ENCODE assay signal across 19 mouse cellular contexts in the genomic region with DNA sequence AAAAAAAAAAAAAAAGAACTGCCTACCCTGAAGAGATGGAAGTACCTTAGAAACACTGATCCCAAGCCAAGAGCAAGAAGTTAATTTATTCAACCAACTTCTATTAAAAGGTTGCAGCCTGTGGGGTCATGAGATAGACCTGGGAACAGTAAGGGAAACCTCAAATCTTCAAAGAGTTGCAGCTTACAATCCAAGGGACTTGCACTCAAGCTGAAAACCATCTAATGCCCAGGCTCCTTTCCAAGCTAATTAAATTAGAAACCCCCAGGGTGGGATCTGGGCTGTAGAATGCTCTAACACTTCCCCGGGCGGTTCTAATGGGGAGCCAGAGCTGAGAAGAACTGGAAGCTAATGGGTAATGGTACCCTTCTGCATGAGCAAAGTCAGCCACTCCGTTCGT.
"Had no signal": no experiment of that assay in that cellular context is flagged by ENCODE, and none has a peak within 500 bp of the region (broad histone marks: within the 10 kb centered on the region; RNA-seq: fewer than 3 reads in every experiment).

No protein-coding gene starts in this region.

- H3K27ac ChIP-seq: kidney, postnatal 0 days; layer of hippocampus, adult 2 months; limb, embryonic 12.5 days; liver, embryonic 13.5 days; midbrain, embryonic 12.5 days; neural tube, embryonic 13.5 days; stomach, postnatal 0 days had no signal

- H3K4me3 ChIP-seq: layer of hippocampus, adult 2 months; limb, embryonic 12.5 days; liver, embryonic 13.5 days; midbrain, embryonic 12.5 days; myocyte; neural tube, embryonic 13.5 days had no signal

- H3K4me1 ChIP-seq: liver, embryonic 13.5 days; midbrain, embryonic 12.5 days had no signal

- H3K9me3 ChIP-seq: limb, embryonic 12.5 days; liver, embryonic 13.5 days; midbrain, embryonic 12.5 days; neural tube, embryonic 13.5 days had no signal

- H3K9ac ChIP-seq: limb, embryonic 12.5 days; liver, embryonic 13.5 days; midbrain, embryonic 12.5 days; neural tube, embryonic 13.5 days had no signal

- H3K4me2 ChIP-seq: limb, embryonic 12.5 days; liver, embryonic 13.5 days; midbrain, embryonic 12.5 days; neural tube, embryonic 13.5 days had no signal

- H3K36me3 ChIP-seq: limb, embryonic 12.5 days; liver, embryonic 13.5 days; midbrain, embryonic 12.5 days; neural tube, embryonic 13.5 days had no signal

- ATAC-seq: intestine, postnatal 0 days had no signal

- DNase-seq: kidney, adult 2 months; kidney, postnatal 25 days; layer of hippocampus, adult 9-11 months; liver, embryonic 13.5 days; lung, adult 2 months; lung, postnatal 14 days; lung, postnatal 4 days; retina, postnatal 1 day; right cerebral cortex, postnatal 14 days; right cerebral cortex, postnatal 4 days; thymus, postnatal 25 days had no signal

- H3K27me3 ChIP-seq: liver, embryonic 13.5 days had no signal
